Mouse (Mus musculus): ENCODE measurements around the gene Pik3r3.
"Not testable (repeated sequence)": the region's sequence is repeated elsewhere in the genome, so short reads cannot be mapped to it uniquely, and the experiment has no call there.

The Pik3r3 gene

GRCm38 (mm10) chr4:116220071-116220650 is 1.3 kb upstream of the Pik3r3 start:
- DNase-seq: no peak

GRCm38 (mm10) chr4:116220780-116221139 is 658 bp upstream of the Pik3r3 start:
- DNase-seq: no peak

DNA sequence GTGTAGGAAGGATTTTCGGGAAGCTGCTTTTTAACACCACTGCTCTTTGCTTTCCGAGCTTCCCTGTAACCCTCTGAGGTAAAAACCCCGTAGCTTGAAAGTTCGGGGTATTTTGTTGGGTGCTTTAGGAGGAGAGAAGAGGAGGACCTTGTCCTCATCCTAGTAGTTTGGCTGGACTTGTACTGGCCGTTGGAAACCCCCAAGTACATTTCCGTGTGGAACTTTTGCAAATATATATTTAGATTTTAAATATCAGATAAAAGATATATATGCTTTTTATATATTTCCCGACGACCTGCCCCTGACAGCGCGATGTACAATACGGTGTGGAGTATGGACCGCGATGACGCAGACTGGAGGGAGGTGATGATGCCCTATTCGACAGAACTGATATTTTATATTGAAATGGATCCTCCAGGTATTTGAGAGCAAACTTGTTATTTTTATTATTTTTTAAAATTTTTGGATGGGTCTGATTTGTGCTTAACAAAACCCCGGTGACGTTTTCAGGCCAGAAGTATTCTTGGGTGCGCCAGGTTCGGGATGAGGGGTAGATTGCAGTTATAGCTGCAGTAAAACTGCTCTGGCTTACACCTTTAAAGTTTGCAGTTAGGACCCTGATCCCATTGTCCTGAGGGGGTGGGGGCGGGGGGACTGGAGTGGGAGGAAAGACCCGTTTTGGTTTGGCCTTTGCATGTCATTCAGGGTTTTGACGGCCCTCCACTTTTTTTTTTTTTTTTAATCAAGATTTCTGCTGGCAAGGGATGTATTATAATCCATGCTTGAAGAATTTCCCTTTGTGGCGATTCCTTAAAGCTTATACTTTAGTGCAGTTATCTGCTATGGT is 801 bp downstream of the Pik3r3 start:
- DNase-seq: peak; percentile 51

- no peak for DNase-seq
Measured at GRCm38 (mm10) chr4:116222843-116223119, 1.4 kb downstream of the Pik3r3 start.

DNA sequence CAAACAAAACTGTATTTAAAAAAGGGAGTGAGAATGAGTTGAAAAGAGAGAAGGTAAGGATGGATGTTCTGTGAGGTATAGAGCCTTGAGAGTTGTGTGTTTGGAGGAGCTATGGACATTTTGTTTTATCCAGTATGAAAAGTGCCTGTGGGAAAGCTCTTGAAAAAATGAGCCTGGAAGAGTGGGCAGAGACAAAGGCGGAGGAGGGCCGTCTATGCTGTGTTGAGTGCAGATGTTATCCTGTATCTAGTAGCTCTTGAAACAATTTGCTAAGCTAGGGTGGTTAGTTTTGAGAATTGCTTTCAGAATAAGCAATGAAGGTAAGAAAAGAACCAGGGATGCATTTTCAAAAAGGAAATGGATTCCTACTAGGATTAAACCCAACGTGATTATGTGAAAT is 22.0 kb downstream of the Pik3r3 start:
- DNase-seq: no peak

DNA sequence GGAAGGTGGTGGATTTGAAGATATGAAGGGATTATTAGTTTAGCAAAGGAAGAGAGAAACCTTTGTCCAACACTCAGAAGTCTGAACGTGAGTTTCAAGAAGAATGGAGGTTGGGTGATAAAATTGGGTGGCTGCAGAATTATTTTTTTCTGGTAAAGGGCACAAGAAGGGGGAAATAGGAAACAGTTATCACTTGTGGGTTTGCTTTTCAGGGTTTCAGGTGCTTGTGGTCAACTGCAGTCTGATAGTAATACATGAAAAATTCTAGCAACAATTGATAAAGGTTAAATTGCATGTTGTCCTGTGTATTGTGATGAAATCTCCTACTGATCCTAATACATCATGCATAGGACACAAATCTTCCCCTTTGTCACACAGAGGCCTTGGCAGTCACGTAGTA is 22.8 kb downstream of the Pik3r3 start:
- DNase-seq: no peak

DNA sequence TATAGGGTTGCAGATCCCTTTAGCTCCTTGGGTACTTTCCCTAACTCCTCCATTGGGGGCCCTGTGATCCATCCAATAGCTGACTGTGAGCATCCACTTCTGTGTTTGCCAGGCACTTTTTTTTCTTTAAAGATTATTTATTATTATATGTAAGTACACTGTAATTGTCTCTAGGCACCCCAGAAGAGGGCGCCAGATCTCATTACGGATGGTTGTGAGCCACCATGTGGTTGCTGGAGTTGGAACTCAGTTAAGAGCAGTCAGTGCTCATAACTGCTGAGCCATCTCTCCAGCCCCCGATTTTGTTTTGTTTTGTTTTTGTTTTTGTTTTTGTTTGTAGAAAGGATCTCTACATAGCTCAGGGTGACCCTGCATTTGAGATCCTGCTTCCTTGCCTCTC is 24.5 kb downstream of the Pik3r3 start:
- DNase-seq: not testable (repeated sequence)

DNA sequence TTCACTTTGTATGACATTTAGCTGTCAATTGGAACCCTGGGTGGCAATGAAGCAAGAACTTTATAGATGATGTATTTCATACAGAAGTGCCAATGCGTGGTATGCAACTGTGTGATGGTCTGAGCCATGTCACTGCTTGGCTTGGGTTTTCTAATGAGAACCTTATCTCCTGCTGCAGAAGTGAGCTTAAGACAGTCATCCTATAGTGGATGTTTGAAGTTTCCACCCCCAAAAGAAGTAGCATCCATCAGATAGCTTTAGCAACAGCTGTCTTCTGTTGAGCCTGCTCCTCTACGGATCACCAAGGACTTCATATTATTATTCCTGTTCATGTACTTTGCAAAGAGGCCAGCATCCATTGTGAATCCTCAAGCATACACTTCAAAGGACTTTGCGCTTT is 28.6 kb downstream of the Pik3r3 start:
- no peak for DNase-seq

- no peak for DNase-seq
Measured at GRCm38 (mm10) chr4:116268220-116268619, 46.8 kb downstream of the Pik3r3 start.

DNA sequence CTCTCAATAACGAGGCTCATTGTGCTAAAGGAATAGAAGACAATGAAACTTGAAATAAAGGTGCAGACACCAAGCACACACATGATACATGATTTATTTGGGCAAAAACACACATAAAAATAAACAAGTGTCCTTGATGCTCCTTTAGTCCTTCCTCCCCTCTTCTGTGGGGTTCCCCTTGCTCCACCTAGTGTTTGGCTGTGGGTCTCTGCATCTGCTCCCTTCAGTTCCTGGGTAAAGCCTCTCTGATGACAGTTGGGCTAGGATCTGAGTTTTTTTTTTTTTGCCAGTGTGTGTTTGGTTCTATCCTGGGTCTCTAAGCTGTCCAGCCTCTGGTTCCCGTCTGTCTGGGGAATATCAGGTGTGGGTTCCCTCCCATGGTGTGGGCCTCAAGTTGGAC is 60.8 kb downstream of the Pik3r3 start:
- DNase-seq: peak; percentile 36

DNA sequence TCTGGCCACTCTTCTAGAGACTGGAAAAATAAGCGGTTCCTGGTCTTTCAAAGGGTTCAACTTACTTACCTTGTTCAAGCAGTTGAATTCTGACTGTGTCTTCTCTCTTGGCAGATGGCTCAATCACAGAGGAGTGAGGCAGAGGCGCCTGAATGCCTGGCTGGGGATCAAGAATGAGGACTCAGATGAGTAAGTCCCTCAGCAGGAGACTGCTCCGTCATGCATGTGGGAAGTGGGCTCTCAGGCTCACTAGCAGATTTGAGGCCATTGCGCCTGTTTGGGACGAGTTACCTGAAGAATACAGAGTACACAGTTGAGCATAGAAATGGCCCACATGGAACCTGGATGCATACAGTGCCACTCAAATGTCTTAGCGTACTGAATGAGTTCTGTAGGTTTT is 70.1 kb downstream of the Pik3r3 start:
- DNase-seq: peak; percentile 63

- no peak for DNase-seq
Measured at GRCm38 (mm10) chr4:116293296-116293695, 71.9 kb downstream of the Pik3r3 start.

DNA sequence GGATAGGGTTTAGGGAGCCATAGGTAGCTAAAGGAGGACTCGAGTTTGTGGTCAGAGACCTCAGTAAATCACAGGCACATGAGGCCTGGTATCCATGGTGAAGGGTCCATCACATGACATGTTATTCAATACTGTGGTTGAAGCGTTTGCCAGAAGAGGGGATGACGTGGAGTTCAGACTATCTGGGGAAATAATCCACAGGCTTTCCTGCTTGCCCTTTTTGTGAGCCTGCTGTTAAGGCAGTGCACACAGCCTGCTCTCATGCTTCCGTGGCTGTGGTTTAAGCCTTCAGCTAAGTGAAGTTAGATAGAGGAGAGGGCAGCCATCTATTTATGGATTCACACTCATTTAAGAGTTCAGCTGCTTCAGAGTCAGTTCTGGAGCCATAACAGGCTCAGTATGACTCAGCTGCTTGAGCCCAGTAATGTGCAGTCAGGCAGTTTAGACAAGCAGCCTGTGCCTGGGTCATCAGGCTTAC is 79.5 kb downstream of the Pik3r3 start:
- no peak for DNase-seq

- DNase-seq: no peak
Measured at GRCm38 (mm10) chr4:116304551-116304950, 83.1 kb downstream of the Pik3r3 start.

DNA sequence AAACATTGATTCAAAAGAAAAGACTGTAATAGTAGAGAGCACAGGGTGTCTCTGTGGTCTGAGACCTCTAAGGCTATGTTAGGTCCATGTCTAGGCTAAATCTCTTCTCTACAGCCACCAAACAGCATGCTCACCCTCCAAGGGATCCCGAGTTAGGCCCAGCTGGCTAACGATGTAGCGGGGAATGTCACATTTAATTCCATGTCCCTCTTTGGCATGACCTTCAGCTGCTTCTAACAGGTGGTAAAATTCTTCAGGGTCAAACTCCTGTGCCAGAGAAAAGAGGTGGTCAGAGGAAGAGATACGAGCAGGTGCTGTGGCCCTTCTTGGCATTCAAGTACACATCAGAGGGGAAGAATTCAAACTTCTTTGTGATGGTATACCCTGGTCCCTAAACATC is 96.2 kb downstream of the Pik3r3 start:
- DNase-seq: no peak

DNA sequence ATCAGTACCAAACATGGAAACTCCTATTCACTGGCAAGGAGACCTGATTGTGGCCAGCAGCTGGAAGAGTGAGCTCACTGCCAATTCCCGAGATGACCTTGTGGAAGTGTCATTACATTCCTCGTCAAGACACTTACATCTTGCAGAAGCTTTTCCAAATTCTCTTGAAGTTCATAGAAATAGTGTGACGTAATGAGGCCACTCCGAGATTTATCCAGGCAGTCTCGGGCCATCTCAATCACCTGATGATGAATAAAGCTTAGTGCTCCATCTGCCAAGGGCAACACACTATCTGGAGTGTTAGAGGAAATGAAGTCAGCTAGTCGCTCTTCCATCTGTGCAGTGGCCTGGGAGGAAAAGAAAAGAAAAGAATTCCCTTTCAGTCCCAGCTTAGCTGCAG is 100.7 kb downstream of the Pik3r3 start:
- no peak for DNase-seq

DNA sequence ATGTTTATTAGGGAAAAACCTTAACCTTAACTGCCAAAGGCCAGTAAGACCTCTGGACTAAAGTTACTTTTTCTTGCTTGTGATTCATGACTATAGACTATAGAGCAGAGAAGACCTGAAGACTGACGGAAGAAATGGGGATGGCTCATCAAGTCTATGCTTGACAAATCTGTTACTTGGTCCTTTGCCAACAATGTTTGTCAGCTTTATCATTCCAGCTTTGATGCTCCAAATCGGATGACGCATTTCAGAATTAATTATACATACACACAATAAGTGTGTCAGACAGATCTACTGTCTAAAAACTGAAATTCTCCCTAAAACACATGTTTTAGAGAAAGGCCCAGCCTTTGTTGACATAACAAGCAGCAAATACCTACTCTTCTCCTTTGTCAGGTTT is 107.8 kb downstream of the Pik3r3 start:
- no peak for DNase-seq

GRCm38 (mm10) chr4:116336294-116336693 is 114.9 kb downstream of the Pik3r3 start:
- no peak for DNase-seq

DNA sequence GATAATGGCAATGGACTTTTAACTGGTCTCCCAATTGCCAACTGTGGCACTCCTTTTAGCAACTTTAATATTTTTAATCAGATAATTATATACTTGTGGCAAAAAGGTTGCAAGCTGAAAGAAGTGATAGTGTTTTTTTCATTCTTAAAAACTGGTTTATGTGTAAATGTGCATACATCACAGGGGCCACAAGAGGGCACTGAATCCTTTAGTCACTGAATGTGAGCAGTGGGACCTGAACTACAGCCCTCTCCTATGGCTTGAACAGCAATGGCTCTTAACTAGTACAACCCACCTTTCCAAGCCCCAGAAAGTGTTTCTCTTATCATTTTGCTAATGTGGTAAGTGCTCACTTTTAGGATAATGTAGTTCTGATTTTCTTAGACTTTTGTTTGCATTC is 120.7 kb downstream of the Pik3r3 start:
- DNase-seq: peak; percentile 20

GRCm38 (mm10) chr4:116352496-116352895 is 131.1 kb downstream of the Pik3r3 start:
- DNase-seq: no peak
